Mouse (Mus musculus): ENCODE results near the gene Prss33. TPM values are rescaled to one million over a fixed set of nuclear protein-coding genes. Genes with fewer than 3 reads are reported as not detected.
"Not testable (repeated sequence)": the region's sequence is repeated elsewhere in the genome, so short reads cannot be mapped to it uniquely, and the experiment has no call there.

Prss33 gene
- polyA plus RNA-seq (2016; fragmentation: Nextera tagmentation; extraction: Ambion mirVana) = 0.26 TPM in 1 of 2 replicates, not detected in the other

DNA sequence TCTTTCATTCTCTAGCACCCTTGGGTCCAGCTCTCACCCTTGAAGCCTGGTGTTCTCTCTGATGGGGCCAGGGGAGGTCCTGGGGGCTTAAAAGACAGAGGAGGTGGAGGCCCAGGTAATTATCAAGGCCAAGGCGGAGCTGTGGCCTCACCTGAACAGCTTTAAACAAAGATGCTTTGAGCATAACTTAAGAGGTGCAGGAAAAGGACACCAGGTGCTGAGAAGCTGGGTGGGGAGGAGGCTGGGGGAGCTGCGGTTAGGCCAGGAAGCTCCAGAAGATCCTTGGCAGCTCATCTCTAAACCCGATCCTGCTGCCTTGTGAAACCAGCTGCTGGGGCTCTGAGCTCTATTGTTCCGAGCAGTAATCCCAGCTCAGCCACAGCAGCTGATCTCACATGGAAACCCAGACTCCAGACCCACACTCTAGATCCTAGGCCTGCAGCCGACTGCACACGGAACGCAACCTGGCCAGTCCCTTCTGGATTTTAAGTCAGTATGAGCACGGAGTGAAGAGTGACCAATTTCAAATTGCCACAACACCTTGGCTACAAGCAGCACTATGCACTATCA is at the start of gene Prss33:
Gene Prss33, minus strand, starts transcription at position 51 of the 570 bp plus-strand sequence.
- Histone ChIP-seq H3K4me2 (replicated peaks) (no peak within 1 kb of the TSS), H3K27ac (no peak within 1 kb of the TSS), H3K27me3 (peaks cover 51% of the 10 kb centered on the region), H3K4me3 (no peak within 1 kb of the TSS), H3K9me3 (replicated peaks) (no peaks in the 10 kb centered on the region), H3K9ac (no peak within 1 kb of the TSS), H3K4me1 (no peaks in the 10 kb centered on the region), H3K36me3 (no peaks in the 10 kb centered on the region)
- no peak for ATAC-seq (ENCODE audit: low FRiP score)
- 77% methylated on average over 8 of the region's 8 CpGs for WGBS

GRCm38 (mm10) chr17:23880576-23880975 is 44.7 kb upstream of the Prss33 start, which contains the start of the genes Dcpp1 and Dcpp2:
TSS of gene Dcpp1 (plus strand) at chr17:23880876.
TSS of gene Dcpp2 (plus strand) at chr17:23880880.
- H3K9ac ChIP-seq; H3K27ac ChIP-seq; H3K36me3 ChIP-seq; ATAC-seq (ENCODE audit: low FRiP score); H3K4me2 ChIP-seq (replicated peaks); H3K27me3 ChIP-seq; H3K4me1 ChIP-seq; H3K9me3 ChIP-seq (replicated peaks); H3K4me3 ChIP-seq: not testable (repeated sequence)
- 82% methylated on average over 4 of the region's 4 CpGs for WGBS

- ATAC-seq (ENCODE audit: low FRiP score) = no peak
These were observed 41.3 kb upstream of the Prss33 start for GRCm38 (mm10) chr17:23877166-23877565.

GRCm38 (mm10) chr17:23876741-23877140 is 40.9 kb upstream of the Prss33 start:
- H3K9me3 ChIP-seq (replicated peaks) = no peaks in the 10 kb centered on the region
- H3K9ac ChIP-seq = no peak overlapping the region
- no peak overlapping the region for H3K4me3 ChIP-seq
- H3K4me1 ChIP-seq = no peaks in the 10 kb centered on the region
- H3K4me2 ChIP-seq (replicated peaks) = no peak overlapping the region
- H3K36me3 ChIP-seq = no peaks in the 10 kb centered on the region
- WGBS = 69% methylated on average over 3 of the region's 3 CpGs
- no peak overlapping the region for H3K27ac ChIP-seq
- H3K27me3 ChIP-seq = no peaks in the 10 kb centered on the region
- no peak for ATAC-seq (ENCODE audit: low FRiP score)

More at GRCm38 (mm10) chr17:23877166-23877565, 41.3 kb upstream of the Prss33 start:
- Histone ChIP-seq H3K4me2 (replicated peaks) (no peak overlapping the region), H3K36me3 (no peaks in the 10 kb centered on the region), H3K27ac (no peak overlapping the region), H3K9ac (no peak overlapping the region), H3K4me1 (no peaks in the 10 kb centered on the region), H3K4me3 (no peak overlapping the region), H3K27me3 (no peaks in the 10 kb centered on the region), H3K9me3 (replicated peaks) (no peaks in the 10 kb centered on the region)
- WGBS = 85% methylated on average over 2 of the region's 2 CpGs

GRCm38 (mm10) chr17:23873884-23874856 is 38.3 kb upstream of the Prss33 start:
- ATAC-seq (ENCODE audit: low FRiP score) = no peak
- H3K27me3 ChIP-seq = no peaks in the 10 kb centered on the region
- H3K4me1 ChIP-seq = no peaks in the 10 kb centered on the region
- no peak overlapping the region for H3K4me2 ChIP-seq (replicated peaks)
- H3K9ac ChIP-seq = no peak overlapping the region
- H3K27ac ChIP-seq = no peak overlapping the region
- 47% methylated on average over 8 of the region's 8 CpGs for WGBS
- no peaks in the 10 kb centered on the region for H3K36me3 ChIP-seq
- H3K4me3 ChIP-seq = no peak overlapping the region
- no peaks in the 10 kb centered on the region for H3K9me3 ChIP-seq (replicated peaks)

DNA sequence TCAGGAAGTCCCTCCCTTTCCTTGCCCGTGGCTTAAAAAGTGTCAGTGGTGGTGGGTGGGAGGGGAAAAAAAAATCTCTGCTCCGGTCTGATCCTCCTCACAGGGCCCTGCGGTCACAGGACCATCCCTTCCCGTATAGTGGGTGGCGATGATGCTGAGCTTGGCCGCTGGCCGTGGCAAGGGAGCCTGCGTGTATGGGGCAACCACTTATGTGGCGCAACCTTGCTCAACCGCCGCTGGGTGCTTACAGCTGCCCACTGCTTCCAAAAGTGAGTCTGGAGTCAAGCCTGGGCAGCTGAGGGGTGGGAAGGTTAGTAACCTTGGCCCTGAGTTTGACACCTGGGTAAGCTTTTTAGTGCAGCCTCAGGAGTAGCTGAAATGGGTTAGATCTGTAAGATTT is 32.7 kb upstream of the Prss33 start:
- Histone ChIP-seq H3K9me3 (replicated peaks) (no peaks in the 10 kb centered on the region), H3K27me3 (no peaks in the 10 kb centered on the region), H3K9ac (no peak overlapping the region), H3K4me3 (no peak overlapping the region), H3K27ac (no peak overlapping the region), H3K4me1 (no peaks in the 10 kb centered on the region), H3K36me3 (no peaks in the 10 kb centered on the region), H3K4me2 (replicated peaks) (no peak overlapping the region)
- 92% methylated on average over 11 of the region's 11 CpGs for WGBS
- ATAC-seq (ENCODE audit: low FRiP score) = no peak

DNA sequence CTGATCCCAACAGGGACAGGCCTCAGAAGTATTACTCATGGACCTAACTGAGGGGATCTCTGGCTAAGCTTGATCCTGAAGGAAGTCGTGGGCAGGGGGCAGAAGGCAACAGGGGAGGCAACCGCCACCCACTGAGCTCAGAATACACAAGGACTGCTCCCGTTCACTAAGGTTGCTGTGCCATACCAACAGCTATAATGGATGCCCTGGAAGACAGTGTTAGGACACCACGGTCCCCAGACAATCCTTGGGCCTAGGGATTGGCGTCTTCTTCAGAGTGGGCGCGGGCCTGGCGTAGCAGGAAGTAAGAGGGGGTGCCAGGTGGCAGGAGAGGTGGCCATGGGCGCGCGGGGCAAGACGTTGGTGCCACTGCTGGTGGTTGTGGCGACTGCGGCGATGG is 31.9 kb upstream of the Prss33 start, which contains the start of gene Prss21:
Gene Prss21, plus strand, starts transcription at position 301 of the 400 bp plus-strand sequence.
- Histone ChIP-seq H3K27ac (no peak within 1 kb of the TSS), H3K36me3 (no peaks in the 10 kb centered on the region), H3K4me2 (replicated peaks) (no peak within 1 kb of the TSS), H3K4me3 (no peak within 1 kb of the TSS), H3K4me1 (no peaks in the 10 kb centered on the region), H3K27me3 (no peaks in the 10 kb centered on the region), H3K9ac (no peak within 1 kb of the TSS), H3K9me3 (replicated peaks) (no peaks in the 10 kb centered on the region)
- WGBS = 87% methylated on average over 15 of the region's 15 CpGs
- no peak for ATAC-seq (ENCODE audit: low FRiP score)

- no peak overlapping the region for H3K4me2 ChIP-seq (replicated peaks)
- no peak overlapping the region for H3K4me3 ChIP-seq
- H3K36me3 ChIP-seq = no peaks in the 10 kb centered on the region
- no peaks in the 10 kb centered on the region for H3K4me1 ChIP-seq
- no peak for ATAC-seq (ENCODE audit: low FRiP score)
- no peak overlapping the region for H3K9ac ChIP-seq
- no peaks in the 10 kb centered on the region for H3K27me3 ChIP-seq
- no peaks in the 10 kb centered on the region for H3K9me3 ChIP-seq (replicated peaks)
- no peak overlapping the region for H3K27ac ChIP-seq
- 88% methylated on average over 4 of the region's 4 CpGs for WGBS
These were observed 27.1 kb upstream of the Prss33 start for GRCm38 (mm10) chr17:23862926-23863325.

DNA sequence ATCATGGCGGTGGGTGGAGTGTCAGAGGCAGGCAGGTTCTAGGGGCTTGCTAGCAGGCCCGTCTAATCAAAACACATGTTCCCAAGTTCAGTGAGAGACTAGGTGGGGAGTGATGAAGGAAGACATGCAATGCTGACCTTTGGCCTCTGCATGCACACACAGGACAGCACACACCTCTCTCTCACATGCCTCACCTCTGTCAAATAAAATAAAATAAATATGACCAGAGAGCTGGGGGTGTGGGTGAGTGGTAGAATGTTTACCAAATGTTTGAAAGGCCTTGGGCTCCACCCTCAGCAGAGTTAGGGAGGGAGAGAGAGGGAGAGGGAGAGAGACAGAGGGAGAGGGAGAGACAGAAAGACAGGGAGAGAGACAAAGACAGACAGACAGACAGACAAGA is 22.1 kb upstream of the Prss33 start:
- 80% methylated on average over 2 of the region's 2 CpGs for WGBS
- Histone ChIP-seq H3K27me3 (no peaks in the 10 kb centered on the region), H3K4me2 (replicated peaks) (no peak overlapping the region), H3K36me3 (no peaks in the 10 kb centered on the region), H3K4me1 (no peaks in the 10 kb centered on the region), H3K9me3 (replicated peaks) (no peaks in the 10 kb centered on the region), H3K27ac (no peak overlapping the region), H3K4me3 (no peak overlapping the region), H3K9ac (no peak overlapping the region)
- ATAC-seq (ENCODE audit: low FRiP score) = no peak

DNA sequence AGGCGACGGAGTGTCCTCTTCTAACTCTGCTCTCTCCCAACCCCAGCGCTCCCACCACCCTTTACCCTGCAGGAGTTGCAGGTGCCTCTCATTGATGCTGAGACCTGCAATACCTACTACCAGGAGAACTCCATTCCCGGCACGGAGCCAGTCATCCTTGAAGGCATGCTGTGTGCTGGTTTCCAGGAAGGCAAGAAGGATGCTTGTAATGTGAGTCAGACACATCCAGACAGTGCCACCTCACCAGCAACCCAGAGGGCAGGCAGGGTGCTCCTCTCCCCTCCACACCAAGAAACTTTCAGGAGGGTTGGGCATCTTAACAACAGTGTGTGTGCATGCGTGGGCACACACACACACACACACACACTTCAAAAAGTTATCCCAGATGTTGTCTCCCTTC is 21.3 kb upstream of the Prss33 start:
- 84% methylated on average over 6 of the region's 6 CpGs for WGBS
- no peak for ATAC-seq (ENCODE audit: low FRiP score)
- Histone ChIP-seq H3K4me3 (no peak overlapping the region), H3K4me1 (no peaks in the 10 kb centered on the region), H3K4me2 (replicated peaks) (no peak overlapping the region), H3K27me3 (no peaks in the 10 kb centered on the region), H3K9me3 (replicated peaks) (no peaks in the 10 kb centered on the region), H3K27ac (no peak overlapping the region), H3K9ac (no peak overlapping the region), H3K36me3 (no peaks in the 10 kb centered on the region)

DNA sequence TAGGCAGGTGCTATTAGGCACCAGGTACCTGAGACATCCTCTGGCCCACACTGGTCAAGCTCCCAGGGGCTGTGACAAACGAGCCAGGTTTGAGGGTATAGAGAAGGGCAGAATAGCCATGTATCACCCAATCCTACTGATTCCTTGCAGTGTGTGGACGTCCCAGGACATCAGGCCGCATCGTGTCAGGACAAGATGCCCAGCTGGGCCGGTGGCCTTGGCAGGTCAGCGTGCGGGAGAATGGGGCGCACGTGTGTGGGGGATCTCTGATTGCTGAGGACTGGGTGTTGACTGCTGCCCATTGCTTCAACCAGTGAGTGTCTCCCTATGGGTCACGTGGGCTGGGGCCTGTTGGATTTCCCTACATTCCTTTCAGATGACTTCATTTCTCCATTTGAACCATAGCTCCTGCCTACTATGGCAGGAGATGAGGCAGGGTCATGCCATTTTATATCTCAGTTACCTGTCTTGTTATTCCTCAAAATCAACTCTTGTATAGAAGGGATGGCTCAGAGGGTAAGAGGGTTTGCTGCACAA is 18.4 kb upstream of the Prss33 start:
- H3K27me3 ChIP-seq = no peaks in the 10 kb centered on the region
- H3K4me1 ChIP-seq = no peaks in the 10 kb centered on the region
- H3K4me2 ChIP-seq (replicated peaks) = no peak overlapping the region
- no peak for ATAC-seq (ENCODE audit: low FRiP score)
- no peaks in the 10 kb centered on the region for H3K36me3 ChIP-seq
- H3K9me3 ChIP-seq (replicated peaks) = no peaks in the 10 kb centered on the region
- H3K9ac ChIP-seq = no peak overlapping the region
- H3K27ac ChIP-seq = no peak overlapping the region
- 90% methylated on average over 10 of the region's 10 CpGs for WGBS
- H3K4me3 ChIP-seq = no peak overlapping the region

DNA sequence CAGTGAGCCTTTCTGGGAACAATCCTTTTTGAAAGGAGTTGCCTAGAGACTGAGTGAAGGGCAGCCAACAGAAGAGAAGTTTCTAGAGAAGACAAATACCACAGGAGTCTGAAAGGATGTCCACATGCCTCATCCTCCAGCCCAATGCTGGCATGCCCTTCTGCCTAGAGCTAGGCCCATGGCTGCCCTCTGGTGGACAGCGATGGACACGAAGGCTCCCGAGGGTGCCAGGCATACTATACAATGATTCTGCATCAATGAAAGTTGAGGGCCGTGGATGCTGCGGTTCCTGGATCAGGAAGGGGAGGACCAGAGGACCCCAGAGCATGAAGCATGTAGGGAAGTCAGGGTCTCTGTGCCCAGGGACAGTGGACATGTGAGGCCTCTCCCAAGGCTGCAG is 17.4 kb upstream of the Prss33 start:
- WGBS = 36% methylated on average over 5 of the region's 5 CpGs
- Histone ChIP-seq H3K27me3 (no peaks in the 10 kb centered on the region), H3K9ac (no peak overlapping the region), H3K36me3 (no peaks in the 10 kb centered on the region), H3K9me3 (replicated peaks) (no peaks in the 10 kb centered on the region), H3K4me2 (replicated peaks) (no peak overlapping the region), H3K4me3 (no peak overlapping the region), H3K4me1 (no peaks in the 10 kb centered on the region), H3K27ac (no peak overlapping the region)
- no peak for ATAC-seq (ENCODE audit: low FRiP score)
